Mouse (Mus musculus): ENCODE data around the gene Ttc23. TPM values are rescaled to one million over a fixed set of nuclear protein-coding genes. Genes with fewer than 3 reads are reported as not detected.

Ttc23 gene
- polyA plus RNA-seq, 1 experiment from 2014 or later = 37.9 TPM

- no peaks in the 10 kb centered on the region for H3K27me3 ChIP-seq (ENCODE audit: control insufficient read depth, insufficient read depth, low read length)
- WGBS = 96% methylated on average over 3 of the region's 3 CpGs
- H3K36me3 ChIP-seq (ENCODE audit: control insufficient read depth, insufficient read depth, low read length) = no peaks in the 10 kb centered on the region
- H3K4me1 ChIP-seq (replicated peaks; ENCODE audit: control insufficient read depth, insufficient read depth, low read length) = no peaks in the 10 kb centered on the region
- H3K27ac ChIP-seq (ENCODE audit: low read depth, low read length) = no peak overlapping the region
- ATAC-seq (replicated peaks; ENCODE audit: low FRiP score) (no peak), DNase-seq (ENCODE audit: low spot score) (no peak)
- H3K4me2 ChIP-seq (ENCODE audit: low read depth, low read length, severe bottlenecking) = no peak overlapping the region
- H3K4me3 ChIP-seq (ENCODE audit: low read depth, low read length) = no peak overlapping the region
- H3K9ac ChIP-seq (ENCODE audit: low read length) = no peak overlapping the region
- no peaks in the 10 kb centered on the region for H3K9me3 ChIP-seq (ENCODE audit: control insufficient read depth, low read length)
These were observed 120.9 kb downstream of the Ttc23 start for GRCm38 (mm10) chr7:67768125-67768524.

GRCm38 (mm10) chr7:67769487-67769886, 122.3 kb downstream of the Ttc23 start:
- no peak overlapping the region for H3K9ac ChIP-seq (ENCODE audit: low read length)
- DNase-seq (ENCODE audit: low spot score) (no peak), ATAC-seq (replicated peaks; ENCODE audit: low FRiP score) (no peak)
- H3K27me3 ChIP-seq (ENCODE audit: control insufficient read depth, insufficient read depth, low read length) = no peaks in the 10 kb centered on the region
- WGBS = 90% methylated on average over 5 of the region's 5 CpGs
- H3K4me2 ChIP-seq (ENCODE audit: low read depth, low read length, severe bottlenecking) = no peak overlapping the region
- H3K9me3 ChIP-seq (ENCODE audit: control insufficient read depth, low read length) = no peaks in the 10 kb centered on the region
- H3K4me3 ChIP-seq (ENCODE audit: low read depth, low read length) = no peak overlapping the region
- no peak overlapping the region for H3K27ac ChIP-seq (ENCODE audit: low read depth, low read length)
- H3K4me1 ChIP-seq (replicated peaks; ENCODE audit: control insufficient read depth, insufficient read depth, low read length) = no peaks in the 10 kb centered on the region
- H3K36me3 ChIP-seq (ENCODE audit: control insufficient read depth, insufficient read depth, low read length) = no peaks in the 10 kb centered on the region

GRCm38 (mm10) chr7:67772231-67772630, 125.0 kb downstream of the Ttc23 start:
- H3K9ac ChIP-seq (ENCODE audit: low read length) = no peak overlapping the region
- no peak overlapping the region for H3K27ac ChIP-seq (ENCODE audit: low read depth, low read length)
- no peaks in the 10 kb centered on the region for H3K36me3 ChIP-seq (ENCODE audit: control insufficient read depth, insufficient read depth, low read length)
- no peak overlapping the region for H3K4me3 ChIP-seq (ENCODE audit: low read depth, low read length)
- H3K9me3 ChIP-seq (ENCODE audit: control insufficient read depth, low read length) = no peaks in the 10 kb centered on the region
- no peak overlapping the region for H3K4me2 ChIP-seq (ENCODE audit: low read depth, low read length, severe bottlenecking)
- WGBS = 91% methylated on average over 9 of the region's 9 CpGs
- H3K4me1 ChIP-seq (replicated peaks; ENCODE audit: control insufficient read depth, insufficient read depth, low read length) = no peaks in the 10 kb centered on the region
- ATAC-seq (replicated peaks; ENCODE audit: low FRiP score) = no peak
- no peaks in the 10 kb centered on the region for H3K27me3 ChIP-seq (ENCODE audit: control insufficient read depth, insufficient read depth, low read length)
- DNase-seq (ENCODE audit: low spot score) = no peak

- no peaks in the 10 kb centered on the region for H3K9me3 ChIP-seq (ENCODE audit: control insufficient read depth, low read length)
- DNase-seq (ENCODE audit: low spot score) (peak; percentile 41), ATAC-seq (replicated peaks; ENCODE audit: low FRiP score) (no peak)
- no peaks in the 10 kb centered on the region for H3K36me3 ChIP-seq (ENCODE audit: control insufficient read depth, insufficient read depth, low read length)
- H3K27me3 ChIP-seq (ENCODE audit: control insufficient read depth, insufficient read depth, low read length) = no peaks in the 10 kb centered on the region
- no peak overlapping the region for H3K27ac ChIP-seq (ENCODE audit: low read depth, low read length)
- no peak overlapping the region for H3K4me3 ChIP-seq (ENCODE audit: low read depth, low read length)
- WGBS = 84% methylated on average over 3 of the region's 3 CpGs
- no peaks in the 10 kb centered on the region for H3K4me1 ChIP-seq (replicated peaks; ENCODE audit: control insufficient read depth, insufficient read depth, low read length)
- no peak overlapping the region for H3K9ac ChIP-seq (ENCODE audit: low read length)
- no peak overlapping the region for H3K4me2 ChIP-seq (ENCODE audit: low read depth, low read length, severe bottlenecking)
These were observed 128.4 kb downstream of the Ttc23 start for GRCm38 (mm10) chr7:67775623-67776022.

GRCm38 (mm10) chr7:67776636-67777305, 129.6 kb downstream of the Ttc23 start:
- ATAC-seq (replicated peaks; ENCODE audit: low FRiP score) = no peak
- Histone ChIP-seq H3K27me3 (ENCODE audit: control insufficient read depth, insufficient read depth, low read length) (no peaks in the 10 kb centered on the region), H3K9ac (ENCODE audit: low read length) (no peak overlapping the region), H3K27ac (ENCODE audit: low read depth, low read length) (no peak overlapping the region), H3K36me3 (ENCODE audit: control insufficient read depth, insufficient read depth, low read length) (no peaks in the 10 kb centered on the region), H3K4me3 (ENCODE audit: low read depth, low read length) (no peak overlapping the region), H3K4me1 (replicated peaks; ENCODE audit: control insufficient read depth, insufficient read depth, low read length) (no peaks in the 10 kb centered on the region), H3K4me2 (ENCODE audit: low read depth, low read length, severe bottlenecking) (no peak overlapping the region), H3K9me3 (ENCODE audit: control insufficient read depth, low read length) (no peaks in the 10 kb centered on the region)
- 70% methylated on average over 12 of the region's 12 CpGs for WGBS
- peak; percentile 41 for DNase-seq (ENCODE audit: low spot score)

GRCm38 (mm10) chr7:67787861-67788260, 140.7 kb downstream of the Ttc23 start:
- DNase-seq (ENCODE audit: low spot score) = no peak
- H3K9me3 ChIP-seq (ENCODE audit: control insufficient read depth, low read length) = no peaks in the 10 kb centered on the region
- no peak overlapping the region for H3K27ac ChIP-seq (ENCODE audit: low read depth, low read length)
- no peak overlapping the region for H3K4me2 ChIP-seq (ENCODE audit: low read depth, low read length, severe bottlenecking)
- WGBS = 74% methylated on average over 2 of the region's 2 CpGs
- H3K4me1 ChIP-seq (replicated peaks; ENCODE audit: control insufficient read depth, insufficient read depth, low read length) = no peaks in the 10 kb centered on the region
- H3K4me3 ChIP-seq (ENCODE audit: low read depth, low read length) = no peak overlapping the region
- H3K9ac ChIP-seq (ENCODE audit: low read length) = no peak overlapping the region
- no peak for ATAC-seq (replicated peaks; ENCODE audit: low FRiP score)
- H3K36me3 ChIP-seq (ENCODE audit: control insufficient read depth, insufficient read depth, low read length) = no peaks in the 10 kb centered on the region
- H3K27me3 ChIP-seq (ENCODE audit: control insufficient read depth, insufficient read depth, low read length) = no peaks in the 10 kb centered on the region

GRCm38 (mm10) chr7:67788713-67789112, 141.5 kb downstream of the Ttc23 start:
- no peak overlapping the region for H3K4me3 ChIP-seq (ENCODE audit: low read depth, low read length)
- H3K9ac ChIP-seq (ENCODE audit: low read length) = no peak overlapping the region
- no peaks in the 10 kb centered on the region for H3K27me3 ChIP-seq (ENCODE audit: control insufficient read depth, insufficient read depth, low read length)
- no peak overlapping the region for H3K4me2 ChIP-seq (ENCODE audit: low read depth, low read length, severe bottlenecking)
- H3K36me3 ChIP-seq (ENCODE audit: control insufficient read depth, insufficient read depth, low read length) = no peaks in the 10 kb centered on the region
- H3K27ac ChIP-seq (ENCODE audit: low read depth, low read length) = no peak overlapping the region
- WGBS = 16% methylated on average over 10 of the region's 10 CpGs
- ATAC-seq (replicated peaks; ENCODE audit: low FRiP score) = no peak
- peak; percentile 80 for DNase-seq (ENCODE audit: low spot score)
- H3K4me1 ChIP-seq (replicated peaks; ENCODE audit: control insufficient read depth, insufficient read depth, low read length) = no peaks in the 10 kb centered on the region
- H3K9me3 ChIP-seq (ENCODE audit: control insufficient read depth, low read length) = no peaks in the 10 kb centered on the region

- Histone ChIP-seq H3K27ac (ENCODE audit: low read depth, low read length) (no peak overlapping the region), H3K9ac (ENCODE audit: low read length) (no peak overlapping the region), H3K4me2 (ENCODE audit: low read depth, low read length, severe bottlenecking) (no peak overlapping the region), H3K4me1 (replicated peaks; ENCODE audit: control insufficient read depth, insufficient read depth, low read length) (no peaks in the 10 kb centered on the region), H3K27me3 (ENCODE audit: control insufficient read depth, insufficient read depth, low read length) (no peaks in the 10 kb centered on the region), H3K4me3 (ENCODE audit: low read depth, low read length) (no peak overlapping the region), H3K36me3 (ENCODE audit: control insufficient read depth, insufficient read depth, low read length) (no peaks in the 10 kb centered on the region), H3K9me3 (ENCODE audit: control insufficient read depth, low read length) (no peaks in the 10 kb centered on the region)
- ATAC-seq (replicated peaks; ENCODE audit: low FRiP score) (no peak), DNase-seq (ENCODE audit: low spot score) (peak; percentile 19)
- WGBS = 64% methylated on average over 7 of the region's 7 CpGs
These were observed 144.0 kb downstream of the Ttc23 start for GRCm38 (mm10) chr7:67791256-67791655.

- ATAC-seq (replicated peaks; ENCODE audit: low FRiP score) = no peak
These were observed 146.2 kb downstream of the Ttc23 start for GRCm38 (mm10) chr7:67793449-67793848.

More at GRCm38 (mm10) chr7:67793449-67793848, 146.2 kb downstream of the Ttc23 start:
- Histone ChIP-seq H3K4me3 (ENCODE audit: low read depth, low read length) (no peak overlapping the region), H3K4me1 (replicated peaks; ENCODE audit: control insufficient read depth, insufficient read depth, low read length) (no peaks in the 10 kb centered on the region), H3K9me3 (ENCODE audit: control insufficient read depth, low read length) (no peaks in the 10 kb centered on the region), H3K27ac (ENCODE audit: low read depth, low read length) (no peak overlapping the region), H3K4me2 (ENCODE audit: low read depth, low read length, severe bottlenecking) (no peak overlapping the region), H3K36me3 (ENCODE audit: control insufficient read depth, insufficient read depth, low read length) (no peaks in the 10 kb centered on the region), H3K27me3 (ENCODE audit: control insufficient read depth, insufficient read depth, low read length) (no peaks in the 10 kb centered on the region), H3K9ac (ENCODE audit: low read length) (no peak overlapping the region)
- WGBS = 72% methylated on average over 7 of the region's 7 CpGs
- DNase-seq (ENCODE audit: low spot score) = peak; percentile 16

Data from forebrain, embryonic 11.5 days (tissue).